Mouse (Mus musculus): ENCODE data around the gene Fbxw5. TPM values are rescaled to one million over a fixed set of nuclear protein-coding genes. Genes with fewer than 3 reads are reported as not detected.
"Not testable (repeated sequence)": the region's sequence is repeated elsewhere in the genome, so short reads cannot be mapped to it uniquely, and the experiment has no call there.

Fbxw5 gene
- polyA plus RNA-seq, 1 experiment = 64.7 TPM

DNA sequence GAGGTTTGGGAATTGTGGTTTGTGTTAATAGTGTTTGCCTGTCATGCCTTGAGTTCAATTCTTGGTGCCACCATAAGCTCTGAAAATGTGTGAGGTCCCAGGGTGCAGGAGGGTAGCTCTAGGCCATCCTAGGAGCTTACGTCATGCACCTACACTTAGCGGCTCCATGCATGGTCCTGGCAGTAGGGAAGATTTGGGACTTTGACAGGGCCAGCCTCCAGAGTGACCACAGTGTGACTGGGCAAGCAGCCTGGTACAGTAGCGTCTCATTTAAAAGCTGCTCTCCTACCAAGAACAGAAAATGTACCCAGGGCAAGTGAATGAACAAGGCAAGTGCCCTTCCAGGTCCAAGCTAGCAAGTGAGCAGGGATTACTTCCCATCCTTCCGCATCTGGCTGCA is 5.3 kb downstream of the Fbxw5 start:
- no peak for DNase-seq (ENCODE audit: extremely low spot score in 1 of 2, low spot score in 1 of 2)

DNA sequence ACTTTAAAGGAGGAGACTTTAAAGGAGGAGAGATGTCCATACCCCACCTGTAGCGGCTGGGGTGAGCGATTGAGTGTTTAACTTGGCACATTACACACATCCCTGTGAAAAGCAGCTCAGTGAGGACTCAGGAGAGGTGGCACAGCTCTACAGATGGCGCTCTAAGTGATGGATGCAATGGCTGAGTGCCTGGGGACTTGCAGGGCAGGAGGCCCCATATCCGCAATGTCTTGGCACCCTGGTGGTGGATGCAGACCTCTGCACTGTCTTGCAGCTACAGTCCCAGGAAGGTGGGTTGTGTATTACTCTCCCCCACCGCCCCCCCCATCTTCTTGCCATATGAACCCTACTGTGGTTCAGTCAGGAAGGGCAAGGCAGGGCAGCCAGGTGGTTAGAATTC is 6.4 kb downstream of the Fbxw5 start:
- no peak for DNase-seq (ENCODE audit: extremely low spot score in 1 of 2, low spot score in 1 of 2)

DNA sequence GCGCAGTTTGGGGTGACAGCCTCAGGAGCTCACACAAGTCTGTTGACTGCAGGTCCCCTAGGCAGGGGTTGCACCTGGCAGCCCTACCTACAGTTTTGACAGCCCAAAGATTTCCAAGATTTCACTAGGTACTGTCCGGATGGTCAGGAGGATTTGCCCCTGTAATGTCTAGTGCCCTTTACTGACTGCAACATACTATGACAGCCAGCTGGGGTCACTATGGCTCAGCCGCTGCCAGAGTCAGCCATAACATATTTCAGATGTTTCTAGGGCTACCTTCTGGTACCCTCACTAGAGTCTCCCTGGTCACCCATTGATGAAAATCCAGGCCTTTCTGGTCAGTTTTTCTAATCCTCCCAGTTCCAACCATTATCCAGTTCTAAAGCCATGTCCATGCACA is 9.4 kb downstream of the Fbxw5 start:
- DNase-seq (ENCODE audit: extremely low spot score in 1 of 2, low spot score in 1 of 2) = no peak

DNA sequence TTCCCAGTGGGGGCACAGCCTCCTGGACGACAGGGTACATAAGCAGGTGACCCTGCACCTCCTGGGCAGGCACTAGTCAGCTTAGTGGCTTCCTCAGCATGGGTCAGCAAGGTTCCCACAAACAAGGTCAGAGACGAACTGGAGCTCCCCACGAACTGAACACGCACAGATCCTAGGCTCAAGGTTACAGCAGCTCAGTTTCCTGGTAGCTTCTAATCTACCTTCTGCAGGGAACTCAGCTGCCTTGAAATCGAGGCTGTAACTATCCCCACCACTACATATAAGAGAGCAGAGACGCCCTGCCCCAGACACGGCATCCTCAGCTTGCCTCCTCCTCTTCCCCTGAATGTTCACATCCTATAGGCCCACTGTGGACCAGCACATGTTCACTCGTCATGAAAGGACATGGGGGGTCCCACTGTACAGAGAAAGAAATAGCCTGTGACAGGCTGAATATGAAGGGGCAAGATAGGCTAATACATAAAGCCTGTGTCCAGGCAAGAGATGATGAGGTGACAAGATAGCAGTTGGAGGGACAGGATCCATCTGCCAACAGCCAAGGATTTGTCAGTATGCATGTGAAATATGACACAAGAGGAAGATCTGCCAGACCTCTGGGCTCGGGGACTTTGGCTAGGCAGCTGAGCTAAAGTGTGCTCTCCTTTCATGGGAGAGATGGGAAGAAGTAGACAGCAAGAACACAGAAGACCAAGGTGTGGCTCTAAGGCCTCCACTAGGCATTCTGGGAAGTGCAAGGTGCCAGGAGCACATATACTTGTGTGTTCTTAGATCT is 26.2 kb downstream of the Fbxw5 start:
- no peak for DNase-seq (ENCODE audit: extremely low spot score in 1 of 2, low spot score in 1 of 2)

DNA sequence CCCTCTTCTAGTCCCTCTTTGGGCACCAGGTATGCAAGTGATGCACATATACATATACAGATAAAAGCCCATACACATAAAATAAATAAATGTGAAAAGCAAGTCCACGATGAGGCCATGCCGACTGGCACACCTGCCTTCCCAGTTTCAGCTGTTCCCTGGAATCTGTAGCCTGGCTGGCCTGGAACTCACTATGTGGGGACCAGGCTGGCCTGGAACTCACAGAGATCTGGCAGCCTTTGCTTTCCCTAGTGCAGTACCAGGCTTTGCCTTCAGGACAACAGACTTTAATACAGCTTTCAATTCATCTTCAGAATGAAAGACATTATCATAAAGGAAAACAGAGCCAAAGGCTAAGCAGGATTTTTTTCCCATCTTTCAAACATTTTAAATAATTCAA is 33.2 kb downstream of the Fbxw5 start:
- DNase-seq (ENCODE audit: extremely low spot score in 1 of 2, low spot score in 1 of 2) = no peak

DNA sequence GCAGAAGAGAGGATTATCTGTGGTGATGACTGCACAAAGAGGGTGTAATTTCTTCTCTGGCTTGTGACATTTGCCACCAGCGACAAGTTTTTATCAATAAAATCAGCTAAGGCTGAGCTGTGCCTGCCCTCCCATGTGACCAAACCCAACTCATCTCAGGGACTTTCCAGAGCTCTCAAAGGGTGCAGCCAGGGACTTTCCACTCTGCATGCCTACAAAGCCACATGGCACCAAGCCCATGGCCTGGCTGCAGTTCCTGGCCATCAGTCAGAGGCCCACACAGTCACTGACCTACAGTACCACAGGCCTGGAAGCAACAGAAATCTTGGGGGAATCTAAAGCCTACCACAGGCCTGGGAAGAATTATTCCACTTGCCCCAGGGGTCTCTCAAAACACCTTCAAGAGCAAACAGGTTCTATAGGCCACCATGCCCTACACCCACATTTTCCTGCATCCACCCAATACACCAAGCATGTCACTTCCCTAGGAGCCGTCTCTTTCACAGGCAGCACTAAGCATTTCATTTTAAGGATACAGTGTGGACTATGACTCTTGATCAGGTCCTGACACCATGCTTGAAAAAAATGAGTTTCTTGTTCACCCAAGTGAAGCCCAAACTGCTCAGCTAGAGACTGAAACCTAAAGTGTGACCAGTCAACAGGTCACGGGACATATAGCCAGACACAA is 33.8 kb downstream of the Fbxw5 start:
- peak in 1 of 2 experiments; percentile 39 for DNase-seq (ENCODE audit: extremely low spot score in 1 of 2, low spot score in 1 of 2)

DNA sequence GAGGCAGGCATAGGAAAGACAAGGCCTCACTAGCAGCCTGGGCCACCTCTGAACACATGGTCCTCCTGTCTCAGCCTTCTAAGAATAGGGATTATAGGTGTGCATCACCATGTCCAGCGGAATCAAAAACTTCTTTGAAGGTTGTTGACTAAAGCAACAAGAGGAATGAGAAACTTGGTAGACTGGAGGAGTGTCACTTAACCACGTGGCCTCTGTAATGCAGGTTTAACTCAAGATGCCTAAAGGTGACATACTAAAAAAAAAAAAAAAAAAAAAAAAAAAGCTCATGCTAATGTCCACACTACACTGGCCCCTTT is 34.3 kb downstream of the Fbxw5 start:
- no peak for DNase-seq (ENCODE audit: extremely low spot score in 1 of 2, low spot score in 1 of 2)

DNA sequence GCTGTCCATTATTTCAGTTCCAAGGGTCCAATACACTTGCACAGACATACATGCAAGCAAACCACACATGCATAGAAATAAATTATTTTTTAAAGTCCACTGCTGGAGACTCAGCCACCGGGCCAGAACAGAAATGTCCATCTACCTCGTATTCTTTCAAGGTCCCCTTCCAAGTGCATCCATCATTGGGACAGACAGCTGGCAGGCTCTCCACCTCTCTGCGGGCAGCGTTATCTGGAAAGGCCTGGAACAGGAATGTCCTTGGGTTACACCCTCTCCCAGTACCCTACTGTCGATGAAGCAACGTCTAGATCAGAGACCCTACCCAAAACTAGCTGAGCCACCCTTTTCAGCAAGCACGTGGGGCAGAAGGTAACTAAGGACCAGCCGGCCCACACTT is 36.0 kb downstream of the Fbxw5 start:
- no peak for DNase-seq (ENCODE audit: extremely low spot score in 1 of 2, low spot score in 1 of 2)

DNA sequence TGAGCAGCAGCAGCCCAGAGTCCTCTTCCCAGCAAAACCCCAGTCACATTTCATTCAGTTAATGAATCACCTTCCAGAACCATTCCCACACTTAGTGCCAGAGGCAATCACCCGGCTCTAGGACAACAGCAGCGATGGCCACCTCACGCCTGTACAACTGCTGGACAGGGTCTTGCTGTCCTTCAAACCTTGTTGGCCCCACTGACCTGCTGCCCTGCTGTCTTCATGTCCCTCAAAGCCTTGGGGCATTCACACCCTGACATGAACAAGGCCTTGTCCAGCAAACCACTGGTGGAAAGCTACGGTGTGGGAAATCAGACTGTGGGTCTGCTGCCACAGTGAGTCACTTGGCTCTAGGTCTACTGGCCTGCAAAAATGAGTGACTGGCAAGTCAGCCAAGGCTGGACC is 40.0 kb downstream of the Fbxw5 start:
- no peak for DNase-seq (ENCODE audit: extremely low spot score in 1 of 2, low spot score in 1 of 2)

DNA sequence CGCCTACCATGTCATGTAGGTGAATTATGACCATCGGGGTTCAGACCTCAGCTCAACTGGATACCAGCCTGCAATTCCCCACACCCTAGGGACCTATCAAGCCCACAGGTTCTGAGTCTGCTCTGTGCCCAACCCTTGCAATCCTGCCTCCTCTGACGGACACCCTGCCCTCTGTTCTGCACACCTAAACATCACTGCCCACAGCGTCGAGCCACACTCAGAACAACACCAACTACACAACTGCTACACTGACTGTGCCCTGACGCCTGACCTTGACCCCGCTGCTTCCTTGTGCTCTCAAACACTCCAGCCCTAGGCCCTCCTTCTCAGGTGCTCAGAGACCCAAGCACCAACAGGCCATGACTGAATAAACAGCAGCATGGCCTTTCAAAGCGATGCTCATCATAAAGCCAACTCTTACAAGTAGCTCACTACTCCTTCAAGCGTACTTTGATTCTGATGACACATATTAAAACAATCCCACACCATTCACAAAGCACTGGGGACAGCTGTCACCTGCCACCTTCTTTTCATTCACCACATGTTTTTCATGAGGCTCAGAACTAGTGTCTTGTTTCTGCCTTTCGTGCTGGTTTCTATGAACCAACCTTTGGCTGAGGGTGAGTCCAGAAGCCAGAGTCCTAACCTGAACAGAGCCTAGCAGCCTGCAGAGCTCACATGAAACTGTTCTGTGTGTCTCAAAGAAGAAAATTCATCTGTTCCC is 41.3 kb downstream of the Fbxw5 start:
- DNase-seq (ENCODE audit: extremely low spot score in 1 of 2, low spot score in 1 of 2) = no peak

DNA sequence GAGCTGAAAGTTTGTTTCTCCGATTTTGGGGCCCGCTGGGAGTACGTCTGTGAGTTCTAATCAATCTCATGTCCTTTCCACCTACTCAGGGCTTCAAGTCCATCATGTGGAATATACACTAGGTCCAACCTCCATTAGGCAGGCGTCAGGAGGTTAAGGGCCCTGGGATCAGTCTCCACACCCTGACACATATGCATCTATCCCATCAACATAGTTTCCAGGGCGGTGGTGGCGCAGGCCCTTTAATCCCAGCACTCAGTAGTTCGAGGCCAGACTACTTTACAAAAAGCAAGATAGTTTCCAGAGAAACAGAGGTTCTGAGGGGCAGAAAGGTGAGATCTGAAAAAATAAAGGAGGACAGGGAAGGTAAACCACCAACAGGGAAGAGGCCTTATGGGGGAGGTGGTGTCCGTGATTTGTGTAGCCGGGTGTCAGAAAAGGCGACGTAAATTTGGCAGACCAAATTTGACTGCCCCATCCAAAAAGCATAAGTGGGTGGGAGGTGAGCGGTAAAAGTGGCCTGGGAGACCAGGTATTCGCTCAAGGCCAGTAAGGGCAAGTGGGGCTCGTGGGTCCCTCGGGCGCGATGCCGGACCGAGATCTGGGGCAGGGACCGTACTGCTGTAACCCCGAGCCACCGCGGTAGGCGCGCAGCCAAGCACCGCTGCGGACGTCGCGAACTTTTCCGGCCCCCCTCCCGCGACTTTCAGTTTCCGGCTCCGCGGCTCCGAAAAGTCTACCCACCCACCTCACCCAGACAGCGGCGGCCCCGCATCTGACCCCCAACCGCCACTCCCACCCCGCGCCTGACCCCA is 45.7 kb downstream of the Fbxw5 start:
- DNase-seq (ENCODE audit: extremely low spot score in 1 of 2, low spot score in 1 of 2) = peak in 1 of 2 experiments; percentile 38

DNA sequence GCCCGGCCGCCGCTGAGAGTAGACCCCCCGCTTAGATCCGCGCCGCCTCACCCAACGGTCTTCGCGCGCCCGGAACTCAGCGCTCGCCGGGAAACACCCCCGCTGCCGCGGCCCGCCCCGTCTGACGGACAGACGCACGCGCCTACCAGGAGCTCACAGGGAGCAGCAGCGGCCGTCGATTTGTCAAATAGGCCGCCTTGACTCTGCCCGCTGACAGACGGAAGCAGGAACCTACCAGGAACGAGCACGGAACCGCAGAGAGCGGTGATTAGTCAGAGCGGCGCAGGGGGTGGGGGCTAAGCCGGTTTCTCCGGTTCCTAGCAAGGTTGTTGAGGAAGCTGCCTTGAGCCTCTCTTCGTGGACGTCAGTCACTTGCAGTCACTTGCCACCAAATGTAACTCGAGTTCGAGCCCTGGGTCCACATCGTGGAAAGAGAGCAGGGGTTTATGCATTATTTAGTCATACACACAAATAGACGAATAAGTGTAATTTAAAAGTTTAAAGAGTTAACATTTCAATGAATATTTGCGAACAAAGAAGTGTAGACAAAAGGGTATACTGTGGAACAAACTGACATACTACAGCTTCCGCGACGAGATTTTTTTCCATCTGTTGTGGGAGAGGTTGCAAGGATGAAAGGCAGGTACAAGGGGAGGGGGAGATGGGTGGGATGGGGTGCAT is 46.4 kb downstream of the Fbxw5 start, which contains the start of gene Traf2:
Traf2 (minus strand) TSS at position 130 of the 681 bp plus-strand sequence.
- DNase-seq (ENCODE audit: extremely low spot score in 1 of 2, low spot score in 1 of 2) = peak; percentile 97 to 99

DNA sequence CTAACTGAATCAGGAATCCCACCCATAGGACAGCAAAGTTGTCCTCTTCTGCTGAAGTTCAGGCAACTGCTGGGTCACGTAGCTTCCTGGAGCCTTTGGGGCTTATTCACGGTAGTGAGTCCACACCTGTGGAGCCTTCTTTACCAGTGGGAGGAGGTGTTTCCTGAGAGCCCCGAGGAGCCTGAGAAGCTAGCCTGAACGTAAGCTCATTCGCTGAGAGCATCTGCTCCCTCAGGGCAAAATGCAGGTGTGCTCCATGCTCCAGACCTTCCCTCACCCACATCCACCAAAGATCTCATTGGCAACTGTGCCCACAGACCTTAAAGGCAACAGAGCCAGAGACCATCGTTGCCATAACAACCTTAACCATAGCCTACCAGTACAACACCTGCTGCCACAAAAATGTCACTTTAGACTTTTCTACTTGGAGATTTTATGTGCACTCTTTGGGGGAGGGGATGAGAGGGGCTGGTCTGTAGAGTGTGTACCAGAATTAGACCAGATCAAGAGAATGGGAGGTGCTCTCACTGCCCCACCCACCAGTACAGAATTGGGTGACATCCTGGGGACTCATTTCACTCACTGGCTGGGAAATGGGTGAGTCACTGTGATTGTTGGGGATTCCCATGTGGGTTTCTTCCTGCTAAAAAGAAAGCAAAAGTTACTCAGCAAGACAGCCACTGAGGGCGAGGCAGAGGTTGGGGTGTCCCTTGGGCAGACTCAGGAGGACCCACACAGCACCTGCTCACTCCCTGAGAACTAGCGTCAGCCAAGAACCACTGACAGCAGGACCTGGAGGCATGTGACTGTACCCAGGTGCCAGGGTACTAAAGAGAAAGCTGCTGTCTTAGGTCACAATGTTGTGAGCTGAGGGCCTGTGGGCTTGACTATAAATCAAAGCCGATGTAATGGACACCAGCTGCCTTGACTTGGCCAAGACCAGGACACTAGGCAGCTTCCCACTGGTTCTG is 48.8 kb downstream of the Fbxw5 start:
- DNase-seq (ENCODE audit: extremely low spot score in 1 of 2, low spot score in 1 of 2) = peak in 1 of 2 experiments; percentile 30

DNA sequence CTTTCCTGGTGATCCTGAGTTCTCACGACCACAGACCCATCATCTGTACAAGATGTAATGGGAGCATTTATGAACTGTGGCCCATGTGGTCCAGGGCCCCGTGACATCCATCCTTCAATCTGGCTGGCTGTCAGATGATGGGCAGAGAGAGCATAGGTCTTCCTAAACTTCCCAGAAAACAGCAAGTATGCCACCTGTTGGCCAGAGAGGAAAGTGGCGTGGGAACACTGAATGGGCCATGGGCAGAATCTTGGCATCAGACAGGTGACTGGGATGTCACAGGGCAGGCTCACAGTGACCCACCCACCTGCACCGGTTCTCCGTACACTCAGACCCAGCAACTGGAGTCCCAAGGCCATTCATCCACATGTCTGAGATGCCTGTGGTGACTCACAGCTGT is 50.6 kb downstream of the Fbxw5 start:
- peak in 1 of 2 experiments; percentile 65 for DNase-seq (ENCODE audit: extremely low spot score in 1 of 2, low spot score in 1 of 2)

DNA sequence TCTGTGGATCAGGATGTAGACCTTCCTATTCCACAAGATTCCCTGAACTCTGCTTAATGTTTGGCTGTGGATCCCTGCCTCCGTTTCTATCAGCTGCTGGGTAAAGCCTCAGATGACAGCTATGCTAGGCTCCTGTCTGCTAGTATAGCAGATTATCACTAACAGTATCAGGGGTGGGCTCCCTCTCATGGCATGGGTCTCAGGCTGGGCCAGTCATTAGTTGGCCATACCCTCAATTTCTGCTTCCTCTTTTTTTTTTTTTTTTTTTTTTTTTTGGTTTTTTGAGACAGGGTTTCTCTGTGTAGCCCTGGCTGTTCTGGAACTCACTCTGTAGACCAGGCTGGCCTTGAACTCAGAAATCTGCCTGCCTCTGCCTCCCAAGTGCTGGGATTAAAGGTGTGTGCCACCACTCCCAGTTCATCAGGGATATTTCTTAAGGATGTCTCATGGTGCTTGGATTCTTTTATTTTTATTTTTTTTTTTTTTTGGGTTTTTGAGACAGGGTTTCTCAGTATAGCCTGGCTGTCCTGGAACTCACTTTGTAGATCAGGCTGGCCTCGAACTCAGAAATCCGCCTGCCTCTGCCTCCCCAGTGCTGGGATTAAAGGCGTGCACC is 52.7 kb downstream of the Fbxw5 start:
- DNase-seq (ENCODE audit: extremely low spot score in 1 of 2, low spot score in 1 of 2) = not testable (repeated sequence)

Measured in frontal cortex, adult 2 months (tissue).